In genomic region chr1:191184841-191185251, GRCm38 (mm10) we compare ENCODE assay signal across 9 mouse cellular contexts. TPM values are rescaled to one million over a fixed set of nuclear protein-coding genes. Genes with fewer than 3 reads are reported as not detected.
DNase-seq lines count a peak whose midpoint lies in the region; ATAC-seq and TF ChIP-seq lines count a peak whose summit lies in the region.
"Had no signal": no experiment of that assay in that cellular context is flagged by ENCODE, and none has a peak within 500 bp of the region (broad histone marks: within the 10 kb centered on the region; RNA-seq: fewer than 3 reads in every experiment).

No protein-coding gene starts in this region.

- H3K4me1 ChIP-seq in hindbrain, embryonic 16.5 days (ENCODE audit: control insufficient read depth, insufficient read depth, low read depth, low read length), result peaks cover 29% of the 10 kb centered on the region
- peaks cover 37% of the 10 kb centered on the region for H3K4me1 ChIP-seq in liver, embryonic 13.5 days (replicated peaks)
- H3K4me1 ChIP-seq in neural tube, embryonic 11.5 days (ENCODE audit: control insufficient read depth, insufficient read depth, low read length), result peaks cover 19% of the 10 kb centered on the region; the same call in 1 of the 2 replicates

- no peaks in the 10 kb centered on the region for H3K36me3 ChIP-seq in hindbrain, embryonic 16.5 days (ENCODE audit: control insufficient read depth, insufficient read depth, low read length)
- no peaks in the 10 kb centered on the region for H3K36me3 ChIP-seq in liver, embryonic 13.5 days
- no peaks in the 10 kb centered on the region for H3K36me3 ChIP-seq in neural tube, embryonic 11.5 days (ENCODE audit: control insufficient read depth, insufficient read depth, low read length)

- no peak for TF ChIP-seq CTCF in gastrocnemius, adult 2 months (IDR thresholded peaks at IDR 0.05)

- DNase-seq in ovary, postnatal 36 days (ENCODE audit: low spot score), result peak; percentile 26
- no peak for DNase-seq in ovary, adult 18-20 months (ENCODE audit: low spot score)
- peak; percentile 56 for DNase-seq in gastrocnemius, adult 2 months
- DNase-seq in liver, embryonic 13.5 days, result no peak
- peak; percentile 44 for DNase-seq in neural tube, embryonic 11.5 days (ENCODE audit: low spot score)
- DNase-seq in frontal cortex, postnatal 10 days (ENCODE audit: low spot score in 2 of 2), result no peak

- H3K9me3 ChIP-seq in hindbrain, embryonic 16.5 days (ENCODE audit: control insufficient read depth, low read length), result no peaks in the 10 kb centered on the region
- H3K9me3 ChIP-seq in liver, embryonic 13.5 days (replicated peaks), result no peaks in the 10 kb centered on the region
- H3K9me3 ChIP-seq in neural tube, embryonic 11.5 days (ENCODE audit: control insufficient read depth, low read length), result no peaks in the 10 kb centered on the region

- peaks cover 54% of the 10 kb centered on the region for H3K27me3 ChIP-seq in hindbrain, embryonic 16.5 days (replicated peaks; ENCODE audit: control insufficient read depth, insufficient read depth, low read length)
- peaks cover 99% of the 10 kb centered on the region for H3K27me3 ChIP-seq in liver, embryonic 13.5 days
- peaks cover 47% of the 10 kb centered on the region for H3K27me3 ChIP-seq in neural tube, embryonic 11.5 days (ENCODE audit: control insufficient read depth, insufficient read depth, low read length)

- H3K4me2 ChIP-seq in hindbrain, embryonic 16.5 days (ENCODE audit: low read length), result peak overlapping the region; percentile 100
- H3K4me2 ChIP-seq in liver, embryonic 13.5 days, result peak overlapping the region; percentile 83
- peak overlapping the region; percentile 86 for H3K4me2 ChIP-seq in neural tube, embryonic 11.5 days (ENCODE audit: low read depth)

- H3K4me3 ChIP-seq in gastrocnemius, adult 2 months, result peak overlapping the region; percentile 97
- peak overlapping the region; percentile 55 for H3K4me3 ChIP-seq in hindbrain, embryonic 16.5 days (ENCODE audit: low read length)
- H3K4me3 ChIP-seq in liver, embryonic 13.5 days (replicated peaks), result peak overlapping the region; percentile 62
- peak overlapping the region; percentile 40 for H3K4me3 ChIP-seq in neural tube, embryonic 11.5 days (ENCODE audit: low read depth, low read length)

- H3K27ac ChIP-seq in gastrocnemius, adult 2 months, result peak overlapping the region; percentile 82
- no peak overlapping the region for H3K27ac ChIP-seq in hindbrain, embryonic 16.5 days (ENCODE audit: low read depth, low read length)
- no peak overlapping the region for H3K27ac ChIP-seq in liver, embryonic 13.5 days
- no peak overlapping the region for H3K27ac ChIP-seq in neural tube, embryonic 11.5 days (ENCODE audit: low read depth, low read length)

- under 1% methylated on average over 22 of the region's 22 CpGs for WGBS in hindbrain, embryonic 16.5 days
- 2% methylated on average over 22 of the region's 22 CpGs for WGBS in liver, embryonic 13.5 days (ENCODE audit: insufficient replicate concordance)
- 1% methylated on average over 22 of the region's 22 CpGs for WGBS in neural tube, embryonic 11.5 days

- intact Hi-C loops in gastrocnemius, adult 2 months (cut with DNase I), result loop anchor here (5.0 kb wide), 1 partner anchor 92 kb away; no protein-coding TSS in a partner anchor

- no peak for ATAC-seq in hindbrain, embryonic 16.5 days
- no peak for ATAC-seq in liver, embryonic 13.5 days (ENCODE audit: low read depth)
- ATAC-seq in neural tube, embryonic 11.5 days (ENCODE audit: insufficient read depth, low FRiP score, low TSS enrichment), result no peak
- ATAC-seq in megakaryocyte progenitor cell, adult 5-6 weeks (replicated peaks; ENCODE audit: poor library complexity), result no peak

- no peak overlapping the region for H3K9ac ChIP-seq in hindbrain, embryonic 16.5 days (ENCODE audit: low read depth, low read length)
- no peak overlapping the region for H3K9ac ChIP-seq in liver, embryonic 13.5 days
- H3K9ac ChIP-seq in neural tube, embryonic 11.5 days (ENCODE audit: low read length), result peak overlapping the region; percentile 6; the same call in 1 of the 2 replicates

RNA-seq across cellular contexts. Expression of gene Fam71a, which starts 20.2 kb away (rescaled TPM):
- not detected for total RNA-seq in gastrocnemius, adult 2 months (2021)
- polyA plus RNA-seq in hindbrain, embryonic 16.5 days (2015; fragmentation: Nextera tagmentation; extraction: Ambion mirVana), result not detected in 2 replicates
- not detected in 2 replicates for polyA plus RNA-seq in liver, embryonic 13.5 days (2015; fragmentation: Nextera tagmentation; extraction: Ambion mirVana)
- not detected in 2 replicates for polyA plus RNA-seq in neural tube, embryonic 11.5 days (2014; fragmentation: Nextera tagmentation; extraction: Ambion mirVana)
- total RNA-seq in megakaryocyte progenitor cell, adult 5-6 weeks (2015), result 0.12 TPM in 1 of 2 replicates, not detected in the other
- not detected in 2 replicates for total RNA-seq in megakaryocyte progenitor cell, adult 5-6 weeks (2017)
- total RNA-seq: layer of hippocampus, postnatal 36 days had no signal

RNA-seq across cellular contexts. Expression of gene Atf3, which starts 33.0 kb away (rescaled TPM):
- 1 to 10 TPM; 2.7 to 7.2 TPM for total RNA-seq in gastrocnemius, adult 2 months (2021)
- polyA plus RNA-seq in hindbrain, embryonic 16.5 days (2015; fragmentation: Nextera tagmentation; extraction: Ambion mirVana), result 1.7 and 2.1 TPM in 2 replicates
- 1.3 TPM in 2 replicates for polyA plus RNA-seq in liver, embryonic 13.5 days (2015; fragmentation: Nextera tagmentation; extraction: Ambion mirVana)
- polyA plus RNA-seq in neural tube, embryonic 11.5 days (2014; fragmentation: Nextera tagmentation; extraction: Ambion mirVana), result 2.3 and 3.2 TPM in 2 replicates
- total RNA-seq in megakaryocyte progenitor cell, adult 5-6 weeks (2015), result 2.2 and 8.0 TPM in 2 replicates
- 1.0 and 20.5 TPM in 2 replicates for total RNA-seq in megakaryocyte progenitor cell, adult 5-6 weeks (2017)

Comparison
In these comparisons a context has a peak if more than half of its experiments do, and no peak if none do; other contexts are left out.
1. DNase-seq: peak in ovary, postnatal 36 days (single experiment), gastrocnemius, adult 2 months (single experiment) and neural tube, embryonic 11.5 days (single experiment); none in ovary, adult 18-20 months (single experiment), liver, embryonic 13.5 days (single experiment) and frontal cortex, postnatal 10 days (0 of 2).
2. H3K4me3 ChIP-seq: peak in every context shown above with its lines; median percentile 97 in gastrocnemius, adult 2 months; 62 in liver, embryonic 13.5 days; 55 in hindbrain, embryonic 16.5 days; 40 in neural tube, embryonic 11.5 days.
3. Peak in every context shown above with its lines, with median percentiles within 50 percentile points of each other: H3K4me2 ChIP-seq.